Mouse (Mus musculus) midbrain, postnatal 0 days (tissue): Measurements from ENCODE around the gene Rdh9. TPM values are rescaled to one million over a fixed set of nuclear protein-coding genes. Genes with fewer than 3 reads are reported as not detected.
A peak's percentile ranks its signal among the peaks of the same experiment; 100 is the strongest.

ENCODE experiments used
- ATAC-seq: fragments of 200-750 bp; cut with Nextera tagmentation; 2 replicates; pipeline ENCODE4 v1.8.0; 2017; ENCODE audit warnings: moderate number of reproducible peaks, mild to moderate bottlenecking, moderate TSS enrichment, moderate library complexity; ENCODE audit not compliant: low FRiP score
- DNase-seq: peaks from one replicate; pipeline ENCODE4 v3.0.0-alpha.2; 2015; ENCODE audit warnings: low spot score
- H3K27ac ChIP-seq: fragments of 300-500 bp; sonication (generic); 2 replicates; pipeline ENCODE4 v1.5.1; 2014; ENCODE audit warnings: low read depth, mild to moderate bottlenecking, low read length, mixed read lengths
- H3K27me3 ChIP-seq: fragments of 300-500 bp; sonication (generic); 2 replicates; pipeline ENCODE4 v1.6.1; 2014; ENCODE audit warnings: low read length, control low read depth, mixed read lengths; ENCODE audit not compliant: insufficient read depth
- H3K36me3 ChIP-seq: fragments of 300-500 bp; sonication (generic); 2 replicates; pipeline ENCODE4 v1.6.1; 2014; ENCODE audit warnings: low read length, control low read depth, mixed read lengths; ENCODE audit not compliant: insufficient read depth
- H3K4me1 ChIP-seq: fragments of 300-500 bp; sonication (generic); 2 replicates; pipeline ENCODE4 v1.6.1; 2014; ENCODE audit warnings: mild to moderate bottlenecking, control low read depth, antibody characterized with exemption, low read length, mixed read lengths; ENCODE audit not compliant: insufficient read depth
- H3K4me2 ChIP-seq: fragments of 300-500 bp; sonication (generic); 2 replicates; pipeline ENCODE4 v1.6.1; 2014; ENCODE audit warnings: low read depth, mild to moderate bottlenecking, low read length, mixed read lengths; ENCODE audit not compliant: poor library complexity, severe bottlenecking
- H3K4me3 ChIP-seq: fragments of 300-500 bp; sonication (generic); 2 replicates; pipeline ENCODE4 v1.5.1; 2014; ENCODE audit warnings: low read depth, mild to moderate bottlenecking, low read length, moderate library complexity
- H3K9ac ChIP-seq: fragments of 300-500 bp; sonication (generic); replicated peaks from 2 replicates; pipeline ENCODE4 v1.6.1; 2014; ENCODE audit warnings: mild to moderate bottlenecking, low read length, moderate library complexity, mixed read lengths; ENCODE audit not compliant: poor library complexity, severe bottlenecking
- H3K9me3 ChIP-seq: fragments of 300-500 bp; sonication (generic); 2 replicates; pipeline ENCODE4 v1.6.1; 2016; ENCODE audit warnings: low read length, control low read depth
- CTCF ChIP-seq: IDR thresholded peaks from 2 replicates; pipeline ENCODE4 v1.5.1; 2016; ENCODE audit warnings: antibody characterized with exemption, mild to moderate bottlenecking
- WGBS: fragments of 180-500 bp; shearing (Covaris S2); extraction: QIAGEN DNeasy Blood & Tissue Kit; methylation state at CpG from one replicate; pipeline ENCODE4 v1.1.7; 2014; 5-methylcytosine and 5-hydroxymethylcytosine counted together
- polyA plus RNA-seq: library from polyadenylated mRNA; unstranded; fragments of >200 nt; fragmentation: Nextera tagmentation; extraction: Ambion mirVana; gene quantifications from 2 replicates; pipeline ENCODE4 v1.2.1, GENCODE M21; 2015
- total RNA-seq: library from RNA; depleted of rRNA; stranded (reverse); fragments of >200 nt; gene quantifications from 2 replicates; pipeline ENCODE4 v1.2.3, GENCODE M21; 2014

The Rdh9 gene
- total and polyA plus RNA-seq, 2 experiments from 2014 or later, result 0.63 TPM; not detected in 1

DNA sequence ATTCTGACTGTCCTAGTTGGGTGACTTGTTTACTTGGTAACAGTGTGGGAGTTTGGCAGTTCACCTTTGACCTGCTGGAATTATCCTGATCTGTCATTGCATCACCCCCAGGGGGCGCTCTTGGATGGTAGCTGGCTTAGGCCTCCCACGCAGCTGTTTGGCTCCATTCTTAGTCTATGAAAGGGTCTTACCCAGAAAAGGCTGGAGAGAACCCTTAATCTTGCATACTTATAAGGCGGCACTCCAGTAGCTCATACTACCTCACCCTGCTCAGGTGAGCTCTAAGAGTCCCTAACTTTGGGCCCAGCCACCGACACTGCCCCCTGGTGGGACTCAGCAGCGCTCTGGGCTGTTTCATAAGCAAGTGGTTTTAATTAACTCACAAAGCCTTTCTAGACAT, 31.5 kb upstream of the Rdh9 start:
- no peak overlapping the region for H3K27ac ChIP-seq
- H3K4me3 ChIP-seq, result no peak overlapping the region
- DNase-seq, result peak; percentile 56
- no peak overlapping the region for H3K4me2 ChIP-seq
- 61% methylated on average over 5 of the region's 5 CpGs for WGBS
- H3K9me3 ChIP-seq, result no peaks in the 10 kb centered on the region
- TF ChIP-seq CTCF, result peak; percentile 68
- ATAC-seq, result no peak
- H3K36me3 ChIP-seq, result peaks cover 55% of the 10 kb centered on the region
- H3K27me3 ChIP-seq, result no peaks in the 10 kb centered on the region
- no peak overlapping the region for H3K9ac ChIP-seq
- H3K4me1 ChIP-seq, result no peaks in the 10 kb centered on the region; the same call in 1 of the 2 replicates

DNA sequence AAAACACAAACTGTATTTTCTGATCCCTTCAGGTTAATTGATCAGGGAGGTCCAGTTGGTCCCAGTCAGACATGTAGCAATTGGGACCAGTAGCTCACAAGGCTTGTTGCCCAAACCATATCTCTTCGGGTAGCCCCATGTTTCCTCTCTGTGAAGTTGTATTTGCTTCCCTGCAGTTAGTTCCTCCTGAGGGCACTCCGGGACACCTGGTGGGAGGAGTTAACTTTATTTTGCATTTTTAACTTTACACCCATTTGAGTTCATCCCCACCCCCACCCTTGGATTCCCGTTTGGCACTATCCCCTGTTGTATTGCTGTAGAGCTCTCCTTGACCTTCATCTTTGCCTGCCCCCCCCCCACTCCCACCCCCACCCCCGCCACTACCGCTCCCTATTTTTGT, 30.3 kb upstream of the Rdh9 start:
- WGBS, result 84% methylated on average over 4 of the region's 5 CpGs
- H3K27ac ChIP-seq, result no peak overlapping the region
- peaks cover 55% of the 10 kb centered on the region for H3K36me3 ChIP-seq
- H3K27me3 ChIP-seq, result no peaks in the 10 kb centered on the region
- DNase-seq (no peak), ATAC-seq (no peak)
- no peak for TF ChIP-seq CTCF
- no peak overlapping the region for H3K9ac ChIP-seq
- H3K4me1 ChIP-seq, result no peaks in the 10 kb centered on the region
- H3K9me3 ChIP-seq, result no peaks in the 10 kb centered on the region
- no peak overlapping the region for H3K4me2 ChIP-seq
- no peak overlapping the region for H3K4me3 ChIP-seq

DNA sequence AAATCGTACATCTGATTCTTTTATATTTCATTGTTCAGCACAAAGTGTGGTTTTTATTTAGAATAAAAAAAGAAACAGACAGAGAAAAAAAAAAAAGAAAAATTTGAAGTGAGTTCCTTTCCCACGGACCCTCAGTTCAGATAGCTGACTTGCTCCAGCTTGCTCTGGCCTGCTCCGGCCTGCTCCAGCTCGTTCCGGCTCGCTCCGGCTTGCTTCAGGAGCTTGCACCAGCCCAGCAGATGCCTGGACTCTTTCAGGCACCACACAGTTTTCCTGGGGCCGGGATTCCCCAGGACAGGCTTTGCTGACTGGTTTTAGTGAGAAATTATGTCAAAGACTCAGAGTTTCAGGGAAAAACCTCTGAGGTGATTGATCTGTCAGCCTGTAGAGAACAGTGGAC, 28.9 kb upstream of the Rdh9 start:
- Histone ChIP-seq H3K4me2 (no peak overlapping the region), H3K36me3 (peaks cover 45% of the 10 kb centered on the region), H3K27ac (no peak overlapping the region), H3K27me3 (no peaks in the 10 kb centered on the region), H3K9ac (no peak overlapping the region), H3K4me1 (no peaks in the 10 kb centered on the region), H3K9me3 (no peaks in the 10 kb centered on the region), H3K4me3 (no peak overlapping the region)
- DNase-seq (no peak), ATAC-seq (no peak)
- WGBS, result 94% methylated on average over 8 of the region's 8 CpGs
- TF ChIP-seq CTCF, result no peak

DNA sequence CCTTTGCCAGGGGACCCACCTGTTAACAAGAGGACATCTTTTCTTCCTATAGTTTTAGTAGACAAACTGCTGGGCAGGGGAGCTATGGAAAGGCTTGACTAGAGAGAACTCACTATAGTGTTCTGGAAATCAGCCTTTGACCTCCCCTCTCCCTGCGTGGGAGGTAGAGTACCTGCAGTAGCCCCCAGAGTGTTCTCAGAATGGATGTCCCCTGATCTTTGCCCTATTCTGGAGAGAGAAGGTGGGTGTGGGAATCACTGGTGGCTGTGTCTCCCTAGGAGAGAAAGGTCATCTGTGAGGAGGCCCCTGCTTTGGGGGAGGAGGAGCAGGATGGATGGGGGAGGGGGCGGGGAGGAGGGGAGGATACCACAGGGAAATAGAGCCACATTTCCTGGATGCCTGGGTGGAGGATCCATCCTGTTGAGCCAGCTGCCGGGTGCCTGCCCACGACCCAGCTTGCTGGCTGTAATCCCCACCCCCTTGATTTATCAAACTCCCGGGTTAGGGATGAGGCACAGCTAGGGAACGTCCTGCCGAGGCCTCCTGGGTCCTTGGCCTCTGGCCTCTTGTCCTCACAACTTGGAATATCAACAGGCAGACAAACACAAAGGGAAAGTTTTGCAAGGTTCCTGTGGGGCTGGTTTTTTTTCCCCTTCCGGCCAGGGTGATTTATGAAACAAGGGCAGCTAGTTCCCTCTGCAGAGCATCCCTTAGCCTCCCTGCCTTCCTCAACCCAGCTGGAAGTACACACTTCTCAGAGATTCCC, 27.2 kb upstream of the Rdh9 start:
- Histone ChIP-seq H3K36me3 (peaks cover 27% of the 10 kb centered on the region), H3K27ac (no peak overlapping the region), H3K4me3 (no peak overlapping the region), H3K4me1 (no peaks in the 10 kb centered on the region), H3K9ac (0 out of 2 replicates have a peak overlapping the region, but pooled peaks have one; percentile 19), H3K4me2 (peak overlapping the region; percentile 36; the same call in 1 of the 2 replicates), H3K27me3 (no peaks in the 10 kb centered on the region), H3K9me3 (no peaks in the 10 kb centered on the region)
- DNase-seq, result no peak
- no peak for ATAC-seq
- 12% methylated on average over 7 of the region's 8 CpGs for WGBS
- TF ChIP-seq CTCF, result no peak

DNA sequence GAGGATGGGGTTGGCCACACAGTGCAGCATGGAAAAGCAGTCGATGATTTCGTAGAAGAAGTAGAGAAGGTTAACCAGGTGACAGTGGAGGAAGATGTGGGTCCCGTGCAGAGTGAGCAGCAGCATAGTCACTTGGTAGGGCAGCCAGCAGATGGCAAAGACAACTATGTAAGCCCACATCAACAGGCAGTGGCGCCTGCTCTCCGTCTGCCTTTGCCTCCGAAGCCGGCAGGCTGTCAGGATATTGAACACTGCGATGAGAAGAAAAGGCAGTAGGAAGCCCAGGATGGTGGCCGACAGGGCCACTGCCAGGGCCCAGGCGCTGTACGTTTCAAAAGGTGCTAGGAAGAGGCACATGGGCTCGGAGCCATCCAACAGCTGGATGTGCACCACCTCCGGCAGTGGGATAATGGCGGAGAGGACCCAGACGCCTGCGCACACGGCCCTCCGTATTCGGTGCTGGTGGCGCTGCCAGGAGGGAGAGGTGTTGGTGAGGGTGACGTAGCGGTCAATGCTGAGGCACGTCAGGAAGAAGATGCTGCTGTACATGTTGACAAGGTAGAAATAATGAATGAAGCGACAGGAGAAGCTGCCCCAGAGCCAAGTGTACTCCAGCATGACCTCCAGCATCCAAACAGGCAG, 25.9 kb upstream of the Rdh9 start:
- no peak for TF ChIP-seq CTCF
- ATAC-seq (no peak), DNase-seq (no peak)
- Histone ChIP-seq H3K9me3 (no peaks in the 10 kb centered on the region), H3K27ac (no peak overlapping the region), H3K4me2 (peak overlapping the region; percentile 36), H3K36me3 (peaks cover 18% of the 10 kb centered on the region), H3K9ac (peak overlapping the region; percentile 8; the same call in 1 of the 2 replicates), H3K4me3 (peak overlapping the region; percentile 12; the same call in 1 of the 2 replicates), H3K27me3 (no peaks in the 10 kb centered on the region), H3K4me1 (no peaks in the 10 kb centered on the region)
- WGBS, result 53% methylated on average over 24 of the region's 24 CpGs

GRCm38 (mm10) chr10:127751548-127751947, 24.6 kb upstream of the Rdh9 start, which contains the start of gene Gpr182:
Gene Gpr182, minus strand, starts transcription at chr10:127751732.
- H3K9ac ChIP-seq, result no peak within 1 kb of the TSS
- H3K27ac ChIP-seq, result no peak within 1 kb of the TSS
- H3K27me3 ChIP-seq, result no peaks in the 10 kb centered on the region
- H3K9me3 ChIP-seq, result no peaks in the 10 kb centered on the region
- ATAC-seq, result no peak
- H3K4me3 ChIP-seq, result no peak within 1 kb of the TSS
- peaks cover 9% of the 10 kb centered on the region for H3K36me3 ChIP-seq
- no peak for TF ChIP-seq CTCF
- H3K4me1 ChIP-seq, result no peaks in the 10 kb centered on the region
- no peak for DNase-seq
- WGBS, result 56% methylated on average over 8 of the region's 8 CpGs
- H3K4me2 ChIP-seq, result no peak within 1 kb of the TSS
